Mouse (Mus musculus) stomach, postnatal 0 days (tissue): ENCODE measurements around the gene 4930562C15Rik.

ENCODE experiments used
- CTCF ChIP-seq: IDR thresholded peaks from 2 replicates; pipeline ENCODE4 v1.5.1; 2016; ENCODE audit warnings: antibody characterized with exemption, low read depth, mild to moderate bottlenecking, moderate library complexity
- EP300 ChIP-seq: optimal IDR thresholded peaks from 2 replicates; pipeline ENCODE3; 2016; ENCODE audit warnings: antibody characterized with exemption

DNA sequence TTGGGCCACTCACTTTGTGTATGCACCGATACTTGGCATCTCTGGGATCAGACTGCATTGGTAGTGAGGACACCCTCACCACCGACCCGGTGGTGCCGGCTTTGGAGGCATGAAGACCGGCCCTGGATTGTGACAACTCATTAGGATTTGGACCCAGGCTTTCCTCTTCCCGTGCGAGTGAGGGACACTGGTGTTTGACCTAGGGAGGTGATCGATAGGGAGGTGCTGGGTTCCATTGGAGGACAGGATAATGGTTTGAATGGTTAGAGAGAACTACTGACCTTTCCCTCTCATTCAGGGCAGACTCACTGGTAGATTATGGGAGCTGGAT is 51.4 kb downstream of the 4930562C15Rik start:
- TF ChIP-seq CTCF (no peak), EP300 (no peak)
